Mouse (Mus musculus): ENCODE data around the gene Ypel5. TPM values are rescaled to one million over a fixed set of nuclear protein-coding genes. Genes with fewer than 3 reads are reported as not detected.

Ypel5 gene
- total and polyA plus RNA-seq, 3 experiments = 8.9 to 16.1 (median 14.3) TPM

DNA sequence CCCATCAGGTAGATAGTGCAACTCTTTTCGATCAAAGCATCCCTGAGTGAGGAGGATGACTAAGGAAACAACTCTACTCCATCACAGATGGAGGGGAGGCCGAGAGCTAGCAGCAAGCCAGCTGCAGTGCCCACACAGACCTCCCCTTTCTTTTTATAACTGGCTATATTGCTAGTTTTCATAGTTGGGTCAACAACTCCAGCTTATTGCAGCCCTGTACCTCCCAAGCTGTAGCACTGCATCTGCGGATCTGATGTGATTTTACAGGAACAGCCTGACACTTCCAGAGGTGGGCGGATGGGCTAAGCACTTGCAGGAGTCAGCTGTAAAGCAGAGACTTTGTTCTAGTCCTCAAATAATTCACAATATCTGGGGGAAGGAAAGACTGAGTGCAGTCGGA lies 18.7 kb upstream of the Ypel5 start:
- H3K36me3 ChIP-seq (replicated peaks in 1 of 2; ENCODE audit: control insufficient read depth in 1 of 2, insufficient read depth in 1 of 2, low read length in 1 of 2) = no peaks in the 10 kb centered on the region
- no peak overlapping the region for H3K27ac ChIP-seq (ENCODE audit: insufficient read depth, low read depth)
- no peak overlapping the region for H3K9ac ChIP-seq (ENCODE audit: insufficient read depth, low read depth)
- H3K4me1 ChIP-seq (ENCODE audit: control insufficient read depth in 1 of 2, insufficient read depth in 2 of 2) = peaks cover 3 to 27% of the 10 kb centered on the region in 2 experiments; a peak in 3 of 4 replicates
- no peaks in the 10 kb centered on the region for H3K79me2 ChIP-seq (replicated peaks; ENCODE audit: control insufficient read depth, extremely low read depth, insufficient read depth, poor library complexity, severe bottlenecking)
- TF ChIP-seq MYC (IDR thresholded peaks at IDR 0.05; ENCODE audit: low read depth, low read length) (no peak), USF2 (conservative IDR thresholded peaks at IDR 0.05; ENCODE audit: low read depth, low read length) (no peak), NRF1 (IDR thresholded peaks at IDR 0.05; ENCODE audit: low read depth, low read length) (no peak), NELFE (IDR thresholded peaks at IDR 0.05; ENCODE audit: low read depth, low read length) (no peak), MAZ (IDR thresholded peaks at IDR 0.05; ENCODE audit: low read depth, low read length) (no peak), ZC3H11A (IDR thresholded peaks at IDR 0.05; ENCODE audit: low read depth, low read length) (no peak), MEF2A (IDR thresholded peaks at IDR 0.05; ENCODE audit: borderline replicate concordance, low read depth, low read length) (no peak), RAD21 (IDR thresholded peaks at IDR 0.05; ENCODE audit: low read depth, low read length) (no peak), JUND (conservative IDR thresholded peaks at IDR 0.05; ENCODE audit: low read depth, low read length) (no peak), ZNF384 (IDR thresholded peaks at IDR 0.05; ENCODE audit: low read depth, low read length) (no peak)
- no peaks in the 10 kb centered on the region for H3K27me3 ChIP-seq (replicated peaks)
- no peak overlapping the region for H3K4me3 ChIP-seq (replicated peaks in 1 of 3; ENCODE audit: low read depth in 2 of 3, low read length in 2 of 3, poor library complexity in 1 of 3)
- in situ Hi-C loops (cut with MboI; ENCODE audit: low pct_ligation_motif_present, low pct_unique_long_range_greater_than_20kb, low sequenced_read_pairs) (no loop called here), dilution Hi-C loops (cut with MboI; ENCODE audit: extremely low pct_ligation_motif_present, extremely low pct_unique_long_range_greater_than_20kb, low sequenced_read_pairs) (no loop called here)
- DNase-seq (ENCODE audit: extremely low read depth) = no peak
- H3K9me3 ChIP-seq (replicated peaks; ENCODE audit: low read length) = no peaks in the 10 kb centered on the region
- no peak overlapping the region for H3K4me2 ChIP-seq (ENCODE audit: insufficient read depth, low read depth, poor library complexity, severe bottlenecking)

DNA sequence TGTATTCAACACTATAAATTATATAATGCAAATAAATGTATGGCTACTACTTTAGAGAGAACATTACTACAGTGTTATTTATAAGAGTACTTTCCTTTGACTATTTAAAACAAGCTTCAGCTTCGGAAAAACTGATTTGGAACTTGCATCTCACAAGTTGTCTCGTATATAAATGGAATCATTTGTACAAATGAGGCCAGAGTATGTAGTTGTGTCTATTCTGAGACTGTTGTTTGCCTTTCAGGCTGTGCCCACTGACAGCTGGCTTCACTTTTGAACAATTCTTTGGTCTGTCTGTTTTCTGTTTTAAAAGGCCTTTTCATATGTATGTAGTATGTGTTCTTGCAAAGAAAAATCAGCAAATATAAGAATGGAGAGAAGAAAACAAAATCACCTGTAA lies 16.5 kb upstream of the Ypel5 start:
- Histone ChIP-seq H3K4me1 (ENCODE audit: control insufficient read depth in 1 of 2, insufficient read depth in 2 of 2) (peaks cover 3 to 20% of the 10 kb centered on the region in 2 experiments; a peak in 3 of 4 replicates), H3K27me3 (replicated peaks) (no peaks in the 10 kb centered on the region), H3K4me3 (replicated peaks in 1 of 3; ENCODE audit: low read depth in 2 of 3, low read length in 2 of 3, poor library complexity in 1 of 3) (no peak overlapping the region), H3K9me3 (replicated peaks; ENCODE audit: low read length) (no peaks in the 10 kb centered on the region), H3K27ac (ENCODE audit: insufficient read depth, low read depth) (no peak overlapping the region), H3K79me2 (replicated peaks; ENCODE audit: control insufficient read depth, extremely low read depth, insufficient read depth, poor library complexity, severe bottlenecking) (no peaks in the 10 kb centered on the region), H3K9ac (ENCODE audit: insufficient read depth, low read depth) (no peak overlapping the region), H3K36me3 (replicated peaks in 1 of 2; ENCODE audit: control insufficient read depth in 1 of 2, insufficient read depth in 1 of 2, low read length in 1 of 2) (no peaks in the 10 kb centered on the region), H3K4me2 (ENCODE audit: insufficient read depth, low read depth, poor library complexity, severe bottlenecking) (no peak overlapping the region)
- DNase-seq (ENCODE audit: extremely low read depth) = no peak
- in situ Hi-C loops (cut with MboI; ENCODE audit: low pct_ligation_motif_present, low pct_unique_long_range_greater_than_20kb, low sequenced_read_pairs) = no loop called here
- TF ChIP-seq CHD1 (IDR thresholded peaks at IDR 0.05; ENCODE audit: low read depth, low read length) = no peak
- dilution Hi-C loops (cut with MboI; ENCODE audit: extremely low pct_ligation_motif_present, extremely low pct_unique_long_range_greater_than_20kb, low sequenced_read_pairs) = no loop called here

DNA sequence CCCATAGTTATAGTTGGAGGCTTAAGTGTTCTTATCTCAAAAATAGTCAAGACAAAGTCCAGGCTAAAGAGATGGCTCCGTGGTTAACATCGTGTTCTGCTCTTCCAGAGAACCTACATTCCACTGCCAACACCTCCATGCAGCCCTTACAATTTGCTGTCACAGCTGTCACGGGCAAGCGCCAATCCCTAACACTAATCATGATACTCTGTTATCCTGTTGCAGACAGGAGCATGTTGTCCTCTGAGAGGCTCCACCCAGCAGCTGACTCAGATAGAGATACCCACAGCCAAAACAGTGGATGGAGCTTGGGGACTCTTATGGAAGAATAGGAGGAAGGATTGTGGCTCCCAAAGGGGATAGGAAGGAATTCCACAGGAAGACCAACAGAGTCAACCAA lies 15.8 kb upstream of the Ypel5 start:
- Histone ChIP-seq H3K4me1 (ENCODE audit: control insufficient read depth in 1 of 2, insufficient read depth in 2 of 2) (peaks cover 3 to 20% of the 10 kb centered on the region in 2 experiments; a peak in 3 of 4 replicates), H3K36me3 (replicated peaks in 1 of 2; ENCODE audit: control insufficient read depth in 1 of 2, insufficient read depth in 1 of 2, low read length in 1 of 2) (no peaks in the 10 kb centered on the region), H3K9ac (ENCODE audit: insufficient read depth, low read depth) (no peak overlapping the region), H3K4me3 (replicated peaks in 1 of 3; ENCODE audit: low read depth in 2 of 3, low read length in 2 of 3, poor library complexity in 1 of 3) (no peak overlapping the region), H3K79me2 (replicated peaks; ENCODE audit: control insufficient read depth, extremely low read depth, insufficient read depth, poor library complexity, severe bottlenecking) (no peaks in the 10 kb centered on the region), H3K27me3 (replicated peaks) (no peaks in the 10 kb centered on the region), H3K9me3 (replicated peaks; ENCODE audit: low read length) (no peaks in the 10 kb centered on the region), H3K4me2 (ENCODE audit: insufficient read depth, low read depth, poor library complexity, severe bottlenecking) (no peak overlapping the region), H3K27ac (ENCODE audit: insufficient read depth, low read depth) (no peak overlapping the region)
- dilution Hi-C loops (cut with MboI; ENCODE audit: extremely low pct_ligation_motif_present, extremely low pct_unique_long_range_greater_than_20kb, low sequenced_read_pairs) = no loop called here
- DNase-seq (ENCODE audit: extremely low read depth) = no peak
- in situ Hi-C loops (cut with MboI; ENCODE audit: low pct_ligation_motif_present, low pct_unique_long_range_greater_than_20kb, low sequenced_read_pairs) = no loop called here
- TF ChIP-seq IRF4 (IDR thresholded peaks at IDR 0.05; ENCODE audit: low read depth, low read length) (no peak), TBP (conservative IDR thresholded peaks at IDR 0.05; ENCODE audit: low read depth, low read length) (no peak), TCF12 (IDR thresholded peaks at IDR 0.05; ENCODE audit: low read depth, low read length) (no peak)
